Mouse (Mus musculus) forebrain, embryonic 15.5 days (tissue): Measurements from ENCODE around the gene Brwd1. TPM values are rescaled to one million over a fixed set of nuclear protein-coding genes. Genes with fewer than 3 reads are reported as not detected.
"Not testable (repeated sequence)": the region's sequence is repeated elsewhere in the genome, so short reads cannot be mapped to it uniquely, and the experiment has no call there.

Experiments
- ATAC-seq: fragments of 200-750 bp; cut with Nextera tagmentation; replicated peaks from 2 replicates; pipeline ENCODE4 v1.8.0; 2017; ENCODE audit warnings: mild to moderate bottlenecking, moderate TSS enrichment, moderate library complexity
- H3K27ac ChIP-seq: fragments of 300-500 bp; sonication (generic); replicated peaks from 2 replicates; pipeline ENCODE4 v1.5.1; 2015; ENCODE audit warnings: mild to moderate bottlenecking, inconsistent platforms
- H3K27me3 ChIP-seq: fragments of 300-500 bp; sonication (generic); 2 replicates; pipeline ENCODE4 v1.6.1; 2015; ENCODE audit warnings: inconsistent platforms
- H3K36me3 ChIP-seq: fragments of 300-500 bp; sonication (generic); 2 replicates; pipeline ENCODE4 v1.6.1; 2015; ENCODE audit warnings: mild to moderate bottlenecking, inconsistent platforms
- H3K4me1 ChIP-seq: fragments of 300-500 bp; sonication (generic); 2 replicates; pipeline ENCODE4 v1.6.1; 2015; ENCODE audit warnings: inconsistent platforms
- H3K4me2 ChIP-seq: fragments of 300-500 bp; sonication (generic); replicated peaks from 2 replicates; pipeline ENCODE4 v1.6.1; 2015; ENCODE audit warnings: mild to moderate bottlenecking, inconsistent platforms
- H3K4me3 ChIP-seq: fragments of 300-500 bp; sonication (generic); 2 replicates; pipeline ENCODE4 v1.5.1; 2015; ENCODE audit warnings: mild to moderate bottlenecking, inconsistent platforms
- H3K9ac ChIP-seq: fragments of 300-500 bp; sonication (generic); replicated peaks from 2 replicates; pipeline ENCODE4 v1.6.1; 2015; ENCODE audit warnings: mild to moderate bottlenecking, inconsistent platforms
- H3K9me3 ChIP-seq: fragments of 300-500 bp; sonication (generic); 2 replicates; pipeline ENCODE4 v1.6.1; 2016; ENCODE audit warnings: inconsistent platforms
- WGBS: fragments of 180-500 bp; shearing (Covaris S2); methylation state at CpG from one replicate; pipeline ENCODE4 v1.1.7; 2015; ENCODE audit warnings: mixed read lengths; 5-methylcytosine and 5-hydroxymethylcytosine counted together
- polyA plus RNA-seq: library from polyadenylated mRNA; unstranded; fragments of >200 nt; fragmentation: Nextera tagmentation; extraction: Ambion mirVana; gene quantifications from 2 replicates; pipeline ENCODE4 v1.2.1, GENCODE M21; 2015

The Brwd1 gene
- polyA plus RNA-seq, 1 experiment from 2014 or later, result 228 TPM

DNA sequence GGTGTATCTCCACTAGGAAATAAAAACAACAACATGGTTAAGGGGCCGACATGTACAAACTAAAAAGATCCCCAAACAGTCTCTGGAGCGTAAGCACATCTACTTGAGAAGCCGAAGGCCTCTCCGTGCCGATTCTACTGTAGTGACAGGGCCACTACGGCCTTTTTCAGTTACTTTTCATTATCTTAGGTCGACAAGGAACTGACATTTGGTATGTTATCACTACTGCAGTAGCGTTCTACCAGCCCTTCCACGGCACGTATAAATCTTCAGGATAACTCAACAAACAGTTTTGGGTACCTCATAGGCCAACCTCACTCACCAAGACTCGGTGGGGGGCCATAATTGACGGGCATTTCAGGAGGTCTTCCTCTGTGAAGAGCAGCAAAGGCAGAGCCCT lies 16.2 kb downstream of the Brwd1 start:
- H3K9me3 ChIP-seq, result no peaks in the 10 kb centered on the region
- no peak overlapping the region for H3K9ac ChIP-seq
- no peaks in the 10 kb centered on the region for H3K27me3 ChIP-seq
- 95% methylated on average over 12 of the region's 12 CpGs for WGBS
- no peak overlapping the region for H3K27ac ChIP-seq
- no peaks in the 10 kb centered on the region for H3K4me1 ChIP-seq
- peaks cover 75% of the 10 kb centered on the region for H3K36me3 ChIP-seq
- H3K4me2 ChIP-seq, result no peak overlapping the region
- ATAC-seq, result no peak
- H3K4me3 ChIP-seq, result no peak overlapping the region

DNA sequence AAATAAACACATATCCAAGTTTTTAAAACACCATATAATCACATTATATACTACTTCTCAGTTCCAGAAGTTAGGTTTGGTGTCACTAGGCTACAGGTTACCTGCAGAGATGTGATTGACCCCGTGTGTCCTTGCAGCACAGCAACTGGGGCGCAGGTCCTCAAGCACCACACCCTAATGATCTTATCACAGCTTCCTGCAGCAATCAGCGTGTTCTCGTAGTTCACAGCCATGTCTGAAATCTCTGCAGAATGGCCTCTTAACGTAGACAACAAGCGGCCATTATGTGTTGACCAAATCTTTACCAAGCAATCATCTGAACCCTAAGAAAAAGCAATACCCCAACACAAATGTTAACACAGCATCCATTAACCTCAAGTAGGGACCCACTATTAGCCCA lies 17.7 kb downstream of the Brwd1 start:
- H3K4me3 ChIP-seq, result no peak overlapping the region
- no peaks in the 10 kb centered on the region for H3K9me3 ChIP-seq
- no peaks in the 10 kb centered on the region for H3K4me1 ChIP-seq
- H3K27me3 ChIP-seq, result no peaks in the 10 kb centered on the region
- H3K9ac ChIP-seq, result no peak overlapping the region
- no peak overlapping the region for H3K4me2 ChIP-seq
- no peak for ATAC-seq
- H3K36me3 ChIP-seq, result peaks cover 82% of the 10 kb centered on the region
- H3K27ac ChIP-seq, result no peak overlapping the region
- 97% methylated on average over 6 of the region's 6 CpGs for WGBS

DNA sequence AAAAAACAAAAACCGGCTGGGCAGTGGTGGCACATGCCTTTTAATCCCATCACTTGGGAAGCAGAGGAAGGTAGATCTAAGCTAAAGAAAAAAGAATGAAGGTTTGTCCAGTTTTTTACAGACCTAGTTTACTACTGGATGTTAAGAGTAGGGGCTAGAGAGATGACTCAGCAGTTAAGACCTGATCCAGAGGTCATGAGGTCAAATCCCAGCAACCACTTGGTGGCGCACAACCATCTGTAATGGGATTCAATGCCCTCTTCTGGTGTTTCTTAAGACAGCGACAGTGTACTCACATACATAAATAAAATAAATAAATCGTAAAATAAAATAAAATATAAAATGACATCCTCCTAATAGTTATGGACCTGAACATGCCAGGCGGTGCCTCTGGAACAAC lies 38.2 kb downstream of the Brwd1 start:
- H3K27ac ChIP-seq, result no peak overlapping the region
- H3K36me3 ChIP-seq, result peaks cover 84% of the 10 kb centered on the region
- no peak for ATAC-seq
- 74% methylated on average over 5 of the region's 5 CpGs for WGBS
- H3K9ac ChIP-seq, result no peak overlapping the region
- H3K4me3 ChIP-seq, result no peak overlapping the region
- no peak overlapping the region for H3K4me2 ChIP-seq
- no peaks in the 10 kb centered on the region for H3K27me3 ChIP-seq
- no peaks in the 10 kb centered on the region for H3K9me3 ChIP-seq
- no peaks in the 10 kb centered on the region for H3K4me1 ChIP-seq

DNA sequence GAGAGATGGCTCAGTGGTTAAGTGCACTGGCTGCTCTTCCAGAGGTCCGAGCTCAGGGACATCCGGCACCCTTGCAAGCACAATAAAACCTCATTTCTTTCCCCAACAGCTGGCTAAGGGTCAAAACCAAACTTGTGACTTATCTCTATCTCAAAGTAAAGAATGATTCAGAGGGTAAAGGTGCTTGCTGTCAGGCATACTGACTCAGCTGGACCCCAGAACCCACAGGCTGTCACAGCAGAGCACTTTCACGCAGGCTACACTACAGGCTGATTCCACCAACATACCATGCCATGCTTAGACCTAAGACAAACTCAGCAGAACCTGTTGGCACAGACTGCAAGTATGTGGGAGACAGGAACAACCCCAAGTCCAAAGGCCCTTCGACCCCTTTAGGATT lies 41.6 kb downstream of the Brwd1 start:
- Histone ChIP-seq H3K27ac (no peak overlapping the region), H3K9ac (no peak overlapping the region), H3K36me3 (peaks cover 93% of the 10 kb centered on the region), H3K4me2 (no peak overlapping the region), H3K9me3 (no peaks in the 10 kb centered on the region), H3K4me3 (no peak overlapping the region), H3K4me1 (no peaks in the 10 kb centered on the region), H3K27me3 (no peaks in the 10 kb centered on the region)
- ATAC-seq, result no peak
- WGBS, result 97% methylated on average over 4 of the region's 4 CpGs

DNA sequence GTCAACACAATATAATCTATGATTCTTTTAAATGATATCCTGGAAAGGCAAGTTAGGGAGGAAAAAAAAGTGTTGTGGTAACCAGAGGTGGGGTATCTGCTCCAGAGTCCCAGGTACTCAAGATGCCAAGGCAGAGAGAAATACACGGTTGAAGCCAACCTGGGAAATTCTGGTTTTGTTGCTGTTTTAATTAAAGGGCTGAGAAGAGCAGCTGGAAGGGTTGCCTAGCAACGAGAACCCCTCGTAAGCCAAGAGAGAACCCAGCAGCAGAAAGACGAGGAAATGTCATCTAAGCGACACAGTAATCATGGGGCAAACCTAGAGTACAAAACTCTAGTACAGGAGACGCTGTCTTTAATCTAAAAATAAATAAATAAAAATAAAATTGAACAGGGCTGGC lies 42.8 kb downstream of the Brwd1 start:
- 0 out of 2 replicates have a peak overlapping the region, but pooled peaks have one; percentile 5 for H3K27ac ChIP-seq
- ATAC-seq, result no peak
- 35% methylated on average over 6 of the region's 6 CpGs for WGBS

DNA sequence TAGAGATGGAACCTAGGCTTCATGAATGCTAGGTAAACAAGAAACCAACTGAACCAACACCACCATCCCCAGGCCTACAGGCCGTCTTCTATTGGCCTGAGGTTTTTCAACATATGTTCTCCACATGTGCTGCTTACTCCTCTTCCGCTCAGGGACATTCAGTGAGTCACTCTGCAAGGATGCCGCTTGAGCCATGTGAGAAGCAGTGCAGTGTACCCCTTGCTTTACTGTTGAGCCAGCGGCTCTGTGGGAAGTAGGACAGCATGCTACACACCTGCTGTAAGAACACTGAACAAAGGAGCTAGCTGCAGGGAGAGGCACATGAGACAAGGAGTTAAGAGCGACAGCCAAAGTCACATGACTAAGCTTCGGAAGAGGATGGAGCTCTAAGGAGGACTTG lies 47.9 kb downstream of the Brwd1 start:
- Histone ChIP-seq H3K4me3 (no peak overlapping the region), H3K27me3 (no peaks in the 10 kb centered on the region), H3K27ac (no peak overlapping the region), H3K9ac (no peak overlapping the region), H3K4me1 (no peaks in the 10 kb centered on the region), H3K4me2 (no peak overlapping the region), H3K36me3 (peaks cover 97% of the 10 kb centered on the region), H3K9me3 (no peaks in the 10 kb centered on the region)
- ATAC-seq, result no peak
- WGBS, result 91% methylated on average over 6 of the region's 6 CpGs

More for the DNA sequence above, 42.8 kb downstream of the Brwd1 start:
- no peak overlapping the region for H3K4me2 ChIP-seq
- H3K27me3 ChIP-seq, result no peaks in the 10 kb centered on the region
- H3K9ac ChIP-seq, result no peak overlapping the region
- H3K4me1 ChIP-seq, result no peaks in the 10 kb centered on the region
- H3K36me3 ChIP-seq, result peaks cover 98% of the 10 kb centered on the region
- no peak overlapping the region for H3K4me3 ChIP-seq
- H3K9me3 ChIP-seq, result no peaks in the 10 kb centered on the region

DNA sequence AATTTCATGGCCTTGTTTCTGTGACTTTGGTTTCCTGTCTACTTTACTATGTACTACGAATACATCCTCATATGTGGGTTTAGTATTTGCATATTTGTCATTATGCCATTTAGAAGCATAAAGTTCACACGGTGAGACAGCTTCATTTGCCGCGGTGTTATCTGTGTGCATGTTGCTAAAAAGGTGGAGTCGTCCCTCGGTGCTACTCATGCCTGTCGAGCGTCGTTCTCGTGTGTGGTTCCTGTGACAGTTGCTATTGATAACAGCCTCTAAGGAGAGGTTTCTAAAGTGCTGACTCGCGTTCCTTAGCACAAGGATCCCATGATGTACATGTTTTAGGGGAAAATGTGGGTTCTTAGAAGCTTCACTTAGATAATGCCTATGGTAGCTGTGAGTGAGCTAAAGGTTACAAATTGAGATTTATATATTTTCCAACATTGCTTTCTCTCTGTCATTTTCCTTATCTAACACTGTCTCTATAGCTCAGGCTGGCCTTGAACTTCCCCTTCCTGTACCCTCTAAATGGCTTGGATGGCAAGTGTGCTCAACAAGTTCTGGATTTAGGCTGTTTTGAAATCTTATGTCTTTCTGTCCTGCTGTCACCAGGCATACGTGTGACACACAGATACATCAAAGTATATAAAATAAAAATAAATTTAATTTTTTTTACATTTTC lies 49.8 kb downstream of the Brwd1 start:
- Histone ChIP-seq H3K36me3 (peaks cover 96% of the 10 kb centered on the region), H3K9me3 (no peaks in the 10 kb centered on the region), H3K4me3 (no peak overlapping the region), H3K27ac (no peak overlapping the region), H3K4me1 (no peaks in the 10 kb centered on the region), H3K27me3 (no peaks in the 10 kb centered on the region), H3K9ac (no peak overlapping the region), H3K4me2 (no peak overlapping the region)
- ATAC-seq, result no peak
- 93% methylated on average over 13 of the region's 13 CpGs for WGBS

DNA sequence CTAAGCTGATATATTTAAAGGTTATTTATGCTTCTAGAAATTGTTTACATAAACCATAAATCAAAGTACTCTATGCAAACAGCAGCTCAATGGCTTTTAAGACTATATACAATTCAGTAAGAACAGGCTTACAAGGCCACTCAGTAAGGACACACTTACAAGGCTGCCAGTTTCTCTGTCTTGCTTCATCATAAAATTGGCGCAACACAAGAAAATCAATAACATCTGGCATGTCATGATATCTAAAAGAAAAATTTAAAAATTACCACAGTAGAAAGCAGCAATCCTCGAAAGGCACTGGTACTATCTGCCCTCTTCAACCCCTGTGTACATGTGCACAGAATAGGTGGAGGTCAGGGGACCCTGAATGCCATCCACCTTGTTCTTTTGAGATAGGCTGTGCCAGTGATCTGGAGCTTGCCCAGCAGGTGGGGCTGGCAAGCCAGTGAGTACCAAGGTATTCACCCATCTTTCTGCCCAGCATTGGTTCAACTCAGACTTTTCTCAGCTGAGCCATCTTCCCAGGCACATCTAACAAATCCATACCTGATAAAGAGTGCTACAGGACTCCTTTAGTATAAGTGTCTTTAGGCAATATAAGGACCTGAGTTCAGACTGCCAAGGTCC lies 51.7 kb downstream of the Brwd1 start:
- Histone ChIP-seq H3K27me3 (no peaks in the 10 kb centered on the region), H3K9ac (no peak overlapping the region), H3K27ac (no peak overlapping the region), H3K4me1 (no peaks in the 10 kb centered on the region), H3K36me3 (peaks cover 95% of the 10 kb centered on the region), H3K4me3 (no peak overlapping the region), H3K4me2 (no peak overlapping the region), H3K9me3 (no peaks in the 10 kb centered on the region)
- ATAC-seq, result no peak
- 92% methylated on average over 2 of the region's 2 CpGs for WGBS

DNA sequence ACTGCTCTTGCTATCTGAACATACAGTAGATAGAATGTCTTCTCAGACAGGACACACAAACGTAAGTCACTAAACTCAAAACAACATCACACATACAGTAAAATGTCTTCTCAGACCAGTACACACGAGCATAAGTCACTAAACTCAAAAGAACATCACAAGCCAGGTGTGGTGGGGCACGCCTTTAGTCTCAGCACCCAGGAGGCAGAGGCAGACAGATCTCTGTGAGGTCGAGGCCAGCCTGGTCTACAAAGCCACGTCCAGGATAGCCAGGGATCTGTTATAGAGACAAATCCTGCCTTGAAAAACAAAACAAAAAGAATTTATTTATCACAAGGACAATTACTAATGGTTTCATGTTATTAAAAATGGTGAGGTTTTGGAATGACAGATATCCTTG lies 56.1 kb downstream of the Brwd1 start:
- Histone ChIP-seq H3K9me3 (no peaks in the 10 kb centered on the region), H3K27me3 (no peaks in the 10 kb centered on the region), H3K4me3 (no peak overlapping the region), H3K4me2 (no peak overlapping the region), H3K36me3 (peaks cover 87% of the 10 kb centered on the region), H3K9ac (no peak overlapping the region), H3K4me1 (no peaks in the 10 kb centered on the region), H3K27ac (no peak overlapping the region)
- 93% methylated on average over 5 of the region's 5 CpGs for WGBS
- no peak for ATAC-seq

DNA sequence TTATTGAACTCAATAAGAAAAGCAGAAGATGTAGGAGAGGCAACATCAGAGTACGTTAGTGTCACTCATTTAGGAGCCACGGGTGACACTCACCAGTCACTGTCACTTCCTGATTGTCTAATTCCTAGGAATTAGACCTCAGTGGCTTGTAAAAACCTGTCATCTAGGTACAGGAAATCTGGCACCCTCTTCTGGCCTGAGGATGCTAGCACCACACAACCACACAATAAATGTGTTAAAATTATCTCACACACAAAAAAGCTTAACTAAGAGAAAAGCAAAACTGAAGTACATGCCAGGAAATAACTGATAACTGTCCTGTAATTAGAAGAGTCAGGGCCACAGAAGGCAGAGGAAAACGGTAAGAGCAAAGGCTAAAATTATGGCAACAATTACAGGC lies 57.1 kb downstream of the Brwd1 start:
- Histone ChIP-seq H3K4me1 (no peaks in the 10 kb centered on the region), H3K9ac (no peak overlapping the region), H3K27ac (no peak overlapping the region), H3K36me3 (peaks cover 87% of the 10 kb centered on the region), H3K27me3 (no peaks in the 10 kb centered on the region), H3K4me2 (no peak overlapping the region), H3K4me3 (no peak overlapping the region), H3K9me3 (no peaks in the 10 kb centered on the region)
- WGBS, result 87% methylated on average over 3 of the region's 3 CpGs
- ATAC-seq, result no peak

DNA sequence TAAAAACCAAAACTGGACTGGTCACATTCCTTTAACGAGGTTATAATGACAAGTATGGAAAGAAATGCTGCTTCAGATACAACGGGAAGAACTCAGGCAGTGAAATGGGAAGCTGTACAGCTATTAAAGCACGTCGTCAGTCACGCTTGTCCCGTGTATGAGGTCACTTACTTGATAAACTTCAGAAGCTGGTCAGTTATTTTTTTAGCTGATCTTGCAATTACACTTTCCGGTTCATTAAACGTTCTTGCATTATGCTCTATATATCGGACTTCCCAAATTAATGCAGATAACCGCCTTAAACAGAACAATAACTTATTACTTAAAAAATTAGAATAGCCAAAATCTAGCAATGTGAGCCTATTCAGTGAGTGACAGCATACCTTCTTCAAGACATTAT lies 61.3 kb downstream of the Brwd1 start:
- no peak for ATAC-seq

DNA sequence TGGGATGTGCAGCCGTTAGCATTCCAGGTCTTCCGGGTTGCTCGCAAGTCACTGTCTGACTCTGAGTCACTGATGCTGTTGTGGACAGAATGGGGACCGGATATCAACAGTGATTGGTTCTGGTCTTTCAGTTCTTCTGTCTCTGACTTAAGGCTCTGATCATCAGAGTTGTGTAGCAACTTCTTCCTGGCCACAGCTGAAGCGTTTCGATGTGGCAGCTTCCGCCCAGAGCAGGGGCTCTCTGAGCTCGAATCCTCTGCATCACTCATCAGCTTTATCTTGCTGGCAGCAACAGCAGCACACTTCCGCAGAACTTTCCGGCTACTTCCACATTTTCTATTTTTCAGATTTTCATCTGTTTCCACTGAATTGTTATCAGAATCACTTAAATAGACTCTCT lies 73.2 kb downstream of the Brwd1 start:
- not testable (repeated sequence) for H3K9ac ChIP-seq, H3K4me2 ChIP-seq, ATAC-seq, H3K4me1 ChIP-seq, H3K27ac ChIP-seq, H3K27me3 ChIP-seq, H3K4me3 ChIP-seq, H3K9me3 ChIP-seq
- no CpG with 5 or more reads among the region's 10 CpGs for WGBS
- peaks cover 24% of the 10 kb centered on the region for H3K36me3 ChIP-seq

More for the DNA sequence above, 61.3 kb downstream of the Brwd1 start:
- Histone ChIP-seq H3K27ac (no peak overlapping the region), H3K4me3 (no peak overlapping the region), H3K27me3 (no peaks in the 10 kb centered on the region), H3K36me3 (peaks cover 89% of the 10 kb centered on the region), H3K4me2 (no peak overlapping the region), H3K9ac (no peak overlapping the region), H3K4me1 (no peaks in the 10 kb centered on the region), H3K9me3 (no peaks in the 10 kb centered on the region)
- WGBS, result 94% methylated on average over 10 of the region's 10 CpGs

DNA sequence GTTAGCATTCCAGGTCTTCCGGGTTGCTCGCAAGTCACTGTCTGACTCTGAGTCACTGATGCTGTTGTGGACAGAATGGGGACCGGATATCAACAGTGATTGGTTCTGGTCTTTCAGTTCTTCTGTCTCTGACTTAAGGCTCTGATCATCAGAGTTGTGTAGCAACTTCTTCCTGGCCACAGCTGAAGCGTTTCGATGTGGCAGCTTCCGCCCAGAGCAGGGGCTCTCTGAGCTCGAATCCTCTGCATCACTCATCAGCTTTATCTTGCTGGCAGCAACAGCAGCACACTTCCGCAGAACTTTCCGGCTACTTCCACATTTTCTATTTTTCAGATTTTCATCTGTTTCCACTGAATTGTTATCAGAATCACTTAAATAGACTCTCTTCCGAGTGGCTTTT lies 78.0 kb downstream of the Brwd1 start:
- H3K9ac ChIP-seq, ATAC-seq, H3K27ac ChIP-seq, H3K4me2 ChIP-seq, H3K4me3 ChIP-seq, H3K27me3 ChIP-seq, H3K4me1 ChIP-seq, H3K9me3 ChIP-seq: not testable (repeated sequence)
- no CpG with 5 or more reads among the region's 10 CpGs for WGBS
- peaks cover 44% of the 10 kb centered on the region for H3K36me3 ChIP-seq
